Mouse (Mus musculus) cerebellum, adult (tissue): ENCODE measurements at regions not wholly inside any gene's neighbourhood (a gene's known extent, or its start where the extent isn't known, plus 50 kb on each side); places are given as distances from the start of the nearest gene placed in this dataset.
A peak's percentile ranks its signal among the peaks of the same experiment; 100 is the strongest.

ENCODE experiments used
- ATAC-seq: cut with Nextera tagmentation; 2 replicates; pipeline ENCODE4 v1.9.2; 2017; ENCODE audit warnings: mild to moderate bottlenecking, moderate library complexity, mixed read lengths; ENCODE audit not compliant: insufficient number of reproducible peaks, low FRiP score, low TSS enrichment

GRCm38 (mm10) chr13:107072345-107073038 lies 50.6 kb upstream of the Kif2a start:
- ATAC-seq = peak; percentile 49; the same call in 1 of the 2 replicates
